Mouse (Mus musculus) heart, embryonic 12.5 days (tissue): ENCODE measurements at regions not wholly inside any gene's neighbourhood (a gene's known extent, or its start where the extent isn't known, plus 50 kb on each side); places are given as distances from the start of the nearest gene placed in this dataset.

Source experiments
- ATAC-seq: fragments of 200-750 bp; cut with Nextera tagmentation; 2 replicates; pipeline ENCODE4 v1.8.0; 2017; ENCODE audit warnings: moderate TSS enrichment, moderate library complexity; ENCODE audit not compliant: insufficient number of reproducible peaks, low FRiP score
- H3K27ac ChIP-seq: fragments of 300-500 bp; sonication (generic); 2 replicates; pipeline ENCODE4 v1.5.1; 2016; ENCODE audit warnings: mild to moderate bottlenecking, moderate library complexity; ENCODE audit not compliant: poor library complexity, severe bottlenecking
- H3K27me3 ChIP-seq: fragments of 300-500 bp; sonication (generic); replicated peaks from 2 replicates; pipeline ENCODE4 v1.6.1; 2016; ENCODE audit warnings: mild to moderate bottlenecking, moderate library complexity
- H3K36me3 ChIP-seq: fragments of 300-500 bp; sonication (generic); 2 replicates; pipeline ENCODE4 v1.6.1; 2016; ENCODE audit warnings: mild to moderate bottlenecking, moderate library complexity
- H3K4me1 ChIP-seq: fragments of 300-500 bp; sonication (generic); replicated peaks from 2 replicates; pipeline ENCODE4 v1.6.1; 2016; ENCODE audit warnings: mild to moderate bottlenecking
- H3K4me2 ChIP-seq: fragments of 300-500 bp; sonication (generic); 2 replicates; pipeline ENCODE4 v1.6.1; 2016; ENCODE audit warnings: mild to moderate bottlenecking, moderate library complexity
- H3K4me3 ChIP-seq: fragments of 300-500 bp; sonication (generic); 2 replicates; pipeline ENCODE4 v1.5.1; 2016; ENCODE audit warnings: mild to moderate bottlenecking
- H3K9ac ChIP-seq: fragments of 300-500 bp; sonication (generic); 2 replicates; pipeline ENCODE4 v1.6.1; 2016; ENCODE audit warnings: mild to moderate bottlenecking, moderate library complexity
- H3K9me3 ChIP-seq: fragments of 300-500 bp; sonication (generic); replicated peaks from 2 replicates; pipeline ENCODE4 v1.6.1; 2016; ENCODE audit warnings: mild to moderate bottlenecking, moderate library complexity
- WGBS: fragments of 180-500 bp; shearing (Covaris S2); methylation state at CpG from one replicate; pipeline ENCODE4 v1.1.7; 2016; 5-methylcytosine and 5-hydroxymethylcytosine counted together

DNA sequence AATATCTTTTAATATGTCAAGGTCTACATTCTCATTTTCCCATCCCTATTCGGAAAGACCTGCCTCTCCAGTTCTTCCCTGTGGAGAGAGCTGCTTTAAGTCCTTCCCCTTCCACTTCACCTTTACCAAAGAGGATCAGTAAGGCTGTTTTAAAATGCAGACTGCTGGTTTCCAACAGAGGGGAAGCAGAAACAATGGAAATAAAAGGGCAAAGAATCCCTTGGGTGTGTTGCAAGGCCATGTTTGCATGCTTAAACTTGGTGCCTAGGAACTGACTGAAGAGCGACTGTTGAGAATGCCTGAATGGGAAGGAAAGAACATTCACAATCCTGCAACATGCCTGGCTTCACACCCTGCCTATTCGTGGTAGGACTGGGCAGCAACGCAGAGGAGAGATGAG, 2759.1 kb upstream of the 5930422O12Rik start:
- H3K27ac ChIP-seq, result no peak overlapping the region
- no peaks in the 10 kb centered on the region for H3K36me3 ChIP-seq
- H3K9me3 ChIP-seq, result no peaks in the 10 kb centered on the region
- H3K4me1 ChIP-seq, result no peaks in the 10 kb centered on the region
- ATAC-seq, result no peak
- no peak overlapping the region for H3K4me3 ChIP-seq
- no peak overlapping the region for H3K9ac ChIP-seq
- WGBS, result 60% methylated on average over 4 of the region's 4 CpGs
- H3K27me3 ChIP-seq, result no peaks in the 10 kb centered on the region
- no peak overlapping the region for H3K4me2 ChIP-seq

DNA sequence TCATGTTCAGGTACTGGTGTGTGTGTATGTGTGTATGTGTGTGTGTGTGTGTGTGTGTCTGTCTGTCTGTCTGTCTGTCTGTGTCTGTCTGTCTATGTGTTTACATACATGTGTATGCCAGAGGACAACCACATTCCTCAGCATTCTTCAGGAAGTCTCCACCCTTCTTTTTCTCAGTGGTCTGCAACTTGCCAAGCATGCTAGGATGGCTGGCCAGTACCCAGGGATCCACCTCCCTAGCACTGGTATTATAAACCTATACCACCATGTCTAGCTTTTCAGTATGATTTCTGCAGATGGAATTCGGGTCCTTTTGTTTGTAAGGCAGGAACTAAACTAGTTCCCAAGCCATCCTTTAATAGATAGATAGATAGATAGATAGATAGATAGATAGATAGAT, 2751.1 kb upstream of the 5930422O12Rik start:
- Histone ChIP-seq H3K27me3 (no peaks in the 10 kb centered on the region), H3K4me2 (no peak overlapping the region), H3K9ac (no peak overlapping the region), H3K4me1 (no peaks in the 10 kb centered on the region), H3K9me3 (0 out of 2 replicates have a peak, but pooled peaks cover 4% of the 10 kb centered on the region), H3K36me3 (no peaks in the 10 kb centered on the region), H3K4me3 (no peak overlapping the region), H3K27ac (no peak overlapping the region)
- WGBS, result 90% methylated on average over 1 of the region's 1 CpGs
- ATAC-seq, result no peak

DNA sequence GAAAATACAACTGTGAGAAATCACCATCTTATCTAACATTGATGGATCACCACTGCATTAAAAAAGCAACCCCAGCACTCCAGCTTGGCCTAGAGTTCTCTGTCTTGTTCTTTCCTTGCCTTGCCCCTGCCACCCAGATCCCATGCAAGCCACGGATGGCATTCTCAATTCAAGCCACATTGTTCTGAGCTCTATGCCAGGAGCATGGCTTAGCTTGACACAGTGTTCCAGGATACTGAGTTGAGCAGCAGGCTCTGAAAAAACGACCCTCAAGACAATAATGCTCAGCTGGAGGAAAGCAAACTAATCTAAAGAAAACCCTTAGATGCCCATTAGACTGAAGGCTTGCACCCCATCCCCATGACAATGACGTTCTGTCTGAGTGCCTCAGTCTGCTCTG, 2746.3 kb upstream of the 5930422O12Rik start:
- Histone ChIP-seq H3K9me3 (no peaks in the 10 kb centered on the region), H3K27me3 (no peaks in the 10 kb centered on the region), H3K9ac (no peak overlapping the region), H3K36me3 (no peaks in the 10 kb centered on the region), H3K4me1 (no peaks in the 10 kb centered on the region), H3K27ac (no peak overlapping the region), H3K4me2 (no peak overlapping the region), H3K4me3 (no peak overlapping the region)
- no peak for ATAC-seq
- 54% methylated on average over 3 of the region's 3 CpGs for WGBS

DNA sequence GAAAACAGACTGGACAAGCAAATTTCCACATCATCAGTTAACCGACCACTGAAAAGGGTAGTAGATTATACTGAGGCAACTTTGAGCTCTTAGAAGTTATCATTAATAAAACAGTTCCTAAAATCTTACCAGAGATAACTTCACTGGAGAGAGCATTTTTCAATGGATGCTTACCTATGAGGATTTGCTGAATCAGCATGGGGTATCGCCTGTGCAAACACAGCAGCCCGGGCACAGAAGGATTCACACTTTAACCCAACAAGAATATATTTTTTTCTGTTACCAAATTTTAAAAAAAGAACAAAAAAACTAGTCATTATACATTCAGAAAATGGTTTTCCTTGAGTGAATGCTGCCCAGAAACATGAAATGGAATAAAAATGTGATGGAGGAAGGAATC, 2742.0 kb upstream of the 5930422O12Rik start:
- 71% methylated on average over 3 of the region's 3 CpGs for WGBS
- ATAC-seq, result no peak
- Histone ChIP-seq H3K9ac (no peak overlapping the region), H3K4me2 (no peak overlapping the region), H3K9me3 (no peaks in the 10 kb centered on the region), H3K4me1 (no peaks in the 10 kb centered on the region), H3K27me3 (no peaks in the 10 kb centered on the region), H3K36me3 (no peaks in the 10 kb centered on the region), H3K27ac (no peak overlapping the region), H3K4me3 (no peak overlapping the region)

DNA sequence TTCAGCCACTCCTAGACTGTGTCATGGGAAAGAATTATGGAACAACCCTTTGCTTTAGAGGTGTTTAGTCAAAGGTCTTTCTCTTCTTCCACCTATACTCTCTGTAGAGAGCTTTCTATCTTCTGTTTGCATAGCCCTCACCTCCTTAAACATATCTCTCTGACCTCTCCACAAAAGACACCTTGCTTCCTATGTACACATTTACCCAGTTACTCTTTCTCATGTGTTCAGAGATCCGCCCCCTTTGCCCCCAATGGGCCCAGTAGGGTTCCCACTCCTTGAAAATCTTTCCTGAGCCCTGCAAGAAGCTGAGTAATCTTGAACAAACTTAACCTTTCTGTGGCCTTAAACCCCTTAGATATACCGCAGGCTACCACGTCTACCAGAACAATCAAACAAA, 2734.4 kb upstream of the 5930422O12Rik start:
- H3K36me3 ChIP-seq, result no peaks in the 10 kb centered on the region
- no peak overlapping the region for H3K4me3 ChIP-seq
- H3K9me3 ChIP-seq, result no peaks in the 10 kb centered on the region
- WGBS, result 78% methylated on average over 3 of the region's 3 CpGs
- no peak overlapping the region for H3K4me2 ChIP-seq
- H3K27ac ChIP-seq, result no peak overlapping the region
- H3K27me3 ChIP-seq, result no peaks in the 10 kb centered on the region
- H3K4me1 ChIP-seq, result no peaks in the 10 kb centered on the region
- no peak overlapping the region for H3K9ac ChIP-seq
- no peak for ATAC-seq

DNA sequence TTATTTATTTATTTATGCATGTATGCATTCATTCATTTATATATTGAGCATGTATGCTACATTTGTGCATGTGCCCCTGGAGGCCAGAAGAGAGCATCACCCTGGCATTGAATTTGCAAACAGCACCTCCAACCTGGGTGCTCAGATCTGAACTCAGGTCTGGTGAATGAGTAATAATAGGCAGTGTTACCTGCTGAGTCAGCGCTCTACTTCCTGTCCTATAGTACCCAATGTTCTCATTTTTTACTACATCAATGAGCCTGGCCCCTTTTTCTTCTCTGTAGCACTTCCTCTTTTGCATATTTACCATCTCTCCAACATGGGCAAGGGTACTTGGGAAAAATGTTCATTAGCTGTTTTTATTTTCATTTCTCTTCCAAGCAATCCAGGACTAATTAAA, 2711.9 kb upstream of the 5930422O12Rik start:
- H3K9ac ChIP-seq, result no peak overlapping the region
- no peak overlapping the region for H3K4me3 ChIP-seq
- no peaks in the 10 kb centered on the region for H3K27me3 ChIP-seq
- no peaks in the 10 kb centered on the region for H3K9me3 ChIP-seq
- no peaks in the 10 kb centered on the region for H3K4me1 ChIP-seq
- H3K4me2 ChIP-seq, result no peak overlapping the region
- no peak overlapping the region for H3K27ac ChIP-seq
- WGBS, result 94% methylated on average over 1 of the region's 1 CpGs
- ATAC-seq, result no peak
- H3K36me3 ChIP-seq, result no peaks in the 10 kb centered on the region

DNA sequence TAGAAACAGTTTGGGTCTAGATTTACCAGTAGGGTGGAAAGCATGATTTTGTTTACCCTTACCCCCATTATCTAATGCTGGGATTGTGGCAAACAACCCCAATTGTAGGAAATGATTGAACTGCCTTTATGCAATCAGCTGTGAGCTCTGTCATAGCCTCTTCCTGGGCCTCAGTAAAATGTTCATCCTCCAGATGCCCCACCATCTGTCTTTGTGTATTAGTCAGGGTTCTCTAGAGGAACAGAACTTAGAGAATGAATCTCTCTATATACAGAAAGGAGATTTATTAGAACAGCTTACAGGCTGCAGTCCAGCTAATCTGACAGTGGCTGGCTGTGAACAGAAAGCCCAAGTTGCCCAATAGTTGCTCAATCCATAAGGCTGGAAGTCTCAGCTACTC, 2698.1 kb upstream of the 5930422O12Rik start:
- H3K27me3 ChIP-seq, result no peaks in the 10 kb centered on the region
- H3K36me3 ChIP-seq, result no peaks in the 10 kb centered on the region
- ATAC-seq, result no peak
- no peak overlapping the region for H3K4me2 ChIP-seq
- H3K9me3 ChIP-seq, result no peaks in the 10 kb centered on the region; the same call in 1 of the 2 replicates
- no peak overlapping the region for H3K4me3 ChIP-seq
- H3K27ac ChIP-seq, result no peak overlapping the region
- H3K4me1 ChIP-seq, result no peaks in the 10 kb centered on the region
- no peak overlapping the region for H3K9ac ChIP-seq

DNA sequence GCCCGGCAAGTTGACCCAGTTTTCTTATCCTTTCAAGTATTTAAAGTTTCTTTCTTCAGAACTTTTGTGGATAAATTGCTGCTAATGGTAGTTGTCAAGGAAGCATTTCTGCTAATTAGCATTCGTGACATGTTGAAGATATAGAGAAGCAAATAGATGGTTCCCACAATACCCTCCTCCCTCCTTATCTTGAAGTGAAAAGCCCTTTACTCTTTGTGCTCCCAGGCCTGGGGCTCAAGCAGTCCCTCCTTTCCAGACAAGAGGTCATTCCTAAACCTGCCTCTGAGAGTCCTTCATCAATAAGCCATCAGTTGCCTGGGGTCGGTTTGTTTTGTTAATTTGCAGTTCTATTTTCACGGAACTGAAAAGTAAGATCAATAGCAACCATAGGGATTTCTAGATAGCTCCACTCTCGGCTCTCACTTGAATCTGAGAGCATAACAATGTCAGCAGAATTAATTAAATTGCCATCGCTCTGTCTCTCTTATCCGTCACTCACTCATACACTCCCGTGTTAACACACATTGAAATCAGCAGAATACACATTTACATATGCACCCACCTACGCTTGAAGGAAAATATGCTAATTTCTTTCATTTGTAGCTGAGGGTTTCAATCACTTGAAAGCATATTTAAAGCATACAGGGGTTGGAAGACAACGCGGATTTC, 2695.8 kb upstream of the 5930422O12Rik start:
- Histone ChIP-seq H3K27ac (no peak overlapping the region), H3K4me2 (no peak overlapping the region), H3K4me1 (no peaks in the 10 kb centered on the region), H3K4me3 (no peak overlapping the region), H3K27me3 (no peaks in the 10 kb centered on the region), H3K9ac (no peak overlapping the region), H3K9me3 (no peaks in the 10 kb centered on the region), H3K36me3 (no peaks in the 10 kb centered on the region)
- no peak for ATAC-seq
- 70% methylated on average over 11 of the region's 11 CpGs for WGBS

DNA sequence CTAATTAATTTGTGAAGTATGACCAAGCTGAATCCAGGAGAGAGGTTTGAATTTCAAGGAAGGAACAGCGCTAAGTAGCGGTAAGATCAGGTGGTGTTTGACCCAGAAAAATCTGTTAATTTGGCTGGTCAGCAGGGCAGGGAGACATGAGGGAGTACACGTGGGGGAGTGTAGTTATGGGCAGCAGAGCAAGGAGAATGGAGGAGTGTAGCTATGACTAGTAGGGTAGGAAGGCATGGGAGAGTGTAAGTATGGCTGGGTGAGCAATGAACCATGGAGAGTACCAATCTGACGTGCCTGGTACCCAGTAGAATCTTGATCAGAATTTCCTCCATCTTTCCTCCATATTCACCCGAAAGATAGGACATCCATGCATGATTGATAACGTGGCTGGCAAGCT, 2695.1 kb upstream of the 5930422O12Rik start:
- no peak overlapping the region for H3K4me2 ChIP-seq

DNA sequence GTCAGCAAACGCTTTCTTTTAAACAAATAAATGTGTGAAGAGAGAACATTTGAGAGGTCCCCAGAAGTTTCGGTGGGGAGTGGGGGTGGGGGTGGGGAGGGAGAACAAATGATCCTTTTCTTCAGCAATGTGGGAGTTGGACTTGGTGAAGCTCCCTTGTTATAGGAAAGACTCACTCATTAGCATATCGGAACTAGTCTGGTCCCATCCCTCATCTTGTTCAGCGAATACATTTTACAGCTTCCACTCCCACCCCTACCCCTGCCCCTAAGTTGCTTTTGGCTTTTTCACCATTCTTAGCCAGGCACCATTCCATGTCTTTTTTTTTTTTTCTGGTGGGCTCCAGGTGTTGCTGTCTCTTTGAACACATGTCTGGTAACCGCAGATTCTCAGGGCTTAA, 2693.2 kb upstream of the 5930422O12Rik start:
- H3K9ac ChIP-seq, result no peak overlapping the region
- H3K36me3 ChIP-seq, result no peaks in the 10 kb centered on the region
- WGBS, result 76% methylated on average over 5 of the region's 5 CpGs
- no peak overlapping the region for H3K4me2 ChIP-seq
- no peaks in the 10 kb centered on the region for H3K27me3 ChIP-seq
- ATAC-seq, result no peak
- H3K4me1 ChIP-seq, result no peaks in the 10 kb centered on the region
- H3K27ac ChIP-seq, result no peak overlapping the region
- H3K9me3 ChIP-seq, result no peaks in the 10 kb centered on the region
- H3K4me3 ChIP-seq, result no peak overlapping the region

More for the DNA sequence above, 2695.1 kb upstream of the 5930422O12Rik start:
- Histone ChIP-seq H3K27me3 (no peaks in the 10 kb centered on the region), H3K4me1 (no peaks in the 10 kb centered on the region), H3K9ac (no peak overlapping the region), H3K36me3 (no peaks in the 10 kb centered on the region), H3K4me3 (no peak overlapping the region), H3K9me3 (no peaks in the 10 kb centered on the region), H3K27ac (no peak overlapping the region)
- 80% methylated on average over 6 of the region's 6 CpGs for WGBS
- ATAC-seq, result no peak

DNA sequence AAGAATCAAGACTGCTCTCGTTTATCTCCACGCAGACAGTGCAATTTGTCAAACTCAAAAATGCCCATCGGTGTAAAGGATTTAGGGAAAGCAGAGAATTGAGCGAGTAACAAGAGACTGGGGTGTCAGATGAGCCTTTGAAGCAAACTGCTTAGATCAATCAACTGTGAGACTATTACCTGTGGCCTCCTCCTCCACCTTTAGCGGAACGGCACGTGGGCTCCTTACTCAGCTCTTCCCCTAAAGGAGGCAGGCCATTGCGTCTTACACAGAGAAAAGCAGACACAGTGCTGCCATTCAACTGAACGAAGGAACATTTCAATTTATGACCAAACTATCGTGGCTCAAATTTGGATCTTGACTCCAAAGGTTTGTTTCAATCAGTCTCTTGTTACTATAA, 2692.8 kb upstream of the 5930422O12Rik start:
- Histone ChIP-seq H3K36me3 (no peaks in the 10 kb centered on the region), H3K9me3 (no peaks in the 10 kb centered on the region), H3K27ac (no peak overlapping the region), H3K9ac (no peak overlapping the region), H3K27me3 (no peaks in the 10 kb centered on the region), H3K4me3 (no peak overlapping the region), H3K4me1 (no peaks in the 10 kb centered on the region), H3K4me2 (no peak overlapping the region)
- ATAC-seq, result no peak
- 74% methylated on average over 10 of the region's 10 CpGs for whole genome bisulfite sequencing

DNA sequence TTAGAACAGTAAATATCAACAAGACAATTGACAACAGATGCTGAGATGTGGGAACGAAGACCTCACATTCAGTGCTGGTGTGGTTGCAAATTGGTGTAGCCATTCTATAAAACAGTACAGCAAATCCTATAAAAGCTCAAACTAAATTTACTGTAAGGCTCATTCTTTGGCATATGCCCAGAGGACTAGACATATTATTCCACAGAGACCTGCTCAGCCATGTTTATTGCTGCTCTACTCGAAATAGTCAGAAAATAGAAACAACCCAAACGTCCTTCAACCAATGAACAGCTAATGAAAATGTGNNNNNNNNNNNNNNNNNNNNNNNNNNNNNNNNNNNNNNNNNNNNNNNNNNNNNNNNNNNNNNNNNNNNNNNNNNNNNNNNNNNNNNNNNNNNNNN, 2681.6 kb upstream of the 5930422O12Rik start:
- no peaks in the 10 kb centered on the region for H3K9me3 ChIP-seq
- no peak for ATAC-seq
- H3K9ac ChIP-seq, result no peak overlapping the region
- no peak overlapping the region for H3K4me3 ChIP-seq
- H3K36me3 ChIP-seq, result no peaks in the 10 kb centered on the region
- no peaks in the 10 kb centered on the region for H3K4me1 ChIP-seq
- no peak overlapping the region for H3K27ac ChIP-seq
- H3K4me2 ChIP-seq, result no peak overlapping the region
- WGBS, result 79% methylated on average over 3 of the region's 3 CpGs
- no peaks in the 10 kb centered on the region for H3K27me3 ChIP-seq
